Mouse (Mus musculus) mesoderm, embryonic 11.5 days (tissue): Measurements from ENCODE around the gene Nptn.

ENCODE experiments used
- DNase-seq: peaks from one replicate; pipeline ENCODE4 v3.0.0-alpha.2; 2012; ENCODE audit warnings: low read depth, low spot score

The Nptn gene

GRCm38 (mm10) chr9:58691471-58691870 is 109.4 kb downstream of the Nptn start:
- peak; percentile 32 for DNase-seq

- no peak for DNase-seq
Measured at GRCm38 (mm10) chr9:58698486-58698885, 116.4 kb downstream of the Nptn start.

GRCm38 (mm10) chr9:58701751-58702150 is 119.7 kb downstream of the Nptn start:
- DNase-seq = no peak

- no peak for DNase-seq
Measured at GRCm38 (mm10) chr9:58703766-58704165, 121.7 kb downstream of the Nptn start.

DNA sequence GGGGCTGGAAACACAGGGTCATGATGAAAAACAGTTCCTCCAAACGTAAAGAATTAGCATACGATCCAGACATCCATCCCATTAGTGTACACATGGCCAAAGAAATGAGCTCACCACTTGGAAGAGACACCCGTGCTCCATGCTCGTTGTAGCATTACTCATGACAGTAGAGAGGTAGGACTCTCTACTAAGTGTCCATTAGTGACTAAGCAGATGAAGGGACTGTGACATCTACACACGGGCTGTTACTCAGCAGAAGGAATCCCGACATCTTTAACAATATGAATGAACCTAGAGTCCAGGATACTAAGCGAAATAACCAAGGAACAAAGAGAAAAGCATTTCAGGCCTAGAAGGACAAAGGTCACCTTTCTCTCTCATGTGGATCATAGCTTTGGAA is 124.0 kb downstream of the Nptn start:
- no peak for DNase-seq
